Mouse (Mus musculus) MEL (cell line): ENCODE data around the gene Celsr1. TPM values are rescaled to one million over a fixed set of nuclear protein-coding genes. Genes with fewer than 3 reads are reported as not detected.

Source experiments
- DNase-seq: peaks from one replicate; pipeline ENCODE4 v3.0.0; 2011; ENCODE audit warnings: low read depth, low spot score
- H3K27ac ChIP-seq: 2 replicates; pipeline ENCODE4 v1.5.1; 2012; ENCODE audit warnings: low read depth, mild to moderate bottlenecking, control low read depth, low read length, moderate library complexity; ENCODE audit not compliant: control insufficient read depth
- H3K27me3 ChIP-seq, 2 experiments: fragments of 150-350 bp in 1 of 2; sonication (generic) in 1 of 2; 2 replicates each; pipeline ENCODE4 v1.6.1; 2012; ENCODE audit warnings: low read length in 2 of 2, mild to moderate bottlenecking in 2 of 2, improper control_type of control experiment in 1 of 2, moderate library complexity in 1 of 2; ENCODE audit not compliant: insufficient read depth in 2 of 2, control insufficient read depth in 1 of 2
- H3K36me3 ChIP-seq, 2 experiments: 2 replicates each; pipeline ENCODE4 v1.6.1; 2012 to 2014; ENCODE audit warnings: low read length in 2 of 2, improper control_type of control experiment in 1 of 2, inconsistent platforms in 1 of 2, mild to moderate bottlenecking in 1 of 2; ENCODE audit not compliant: insufficient read depth in 2 of 2, control insufficient read depth in 1 of 2
- H3K4me1 ChIP-seq, 2 experiments: fragments of 150-350 bp in 1 of 2; sonication (generic) in 1 of 2; 2 replicates each; pipeline ENCODE4 v1.6.1; 2012; ENCODE audit warnings: low read length in 2 of 2, improper control_type of control experiment in 1 of 2, mild to moderate bottlenecking in 1 of 2; ENCODE audit not compliant: insufficient read depth in 2 of 2, control insufficient read depth in 1 of 2
- H3K4me3 ChIP-seq, 2 experiments: fragments of 150-350 bp in 1 of 2; sonication (generic) in 1 of 2; 2 replicates each; pipeline ENCODE4 v1.5.1; 2012; ENCODE audit warnings: low read depth in 2 of 2, low read length in 2 of 2, mild to moderate bottlenecking in 2 of 2, moderate library complexity in 2 of 2, control low read depth in 1 of 2, improper control_type of control experiment in 1 of 2; ENCODE audit not compliant: control insufficient read depth in 1 of 2, insufficient read depth in 1 of 2
- H3K79me2 ChIP-seq: 2 replicates; pipeline ENCODE4 v1.6.1; 2012; ENCODE audit warnings: mild to moderate bottlenecking, low read length, moderate library complexity; ENCODE audit not compliant: control insufficient read depth, poor library complexity, insufficient read depth
- H3K9ac ChIP-seq: 2 replicates; pipeline ENCODE4 v1.6.1; 2012; ENCODE audit warnings: low read depth, mild to moderate bottlenecking, control low read depth, low read length, moderate library complexity; ENCODE audit not compliant: control insufficient read depth, poor library complexity, severe bottlenecking
- H3K9me3 ChIP-seq: fragments of 150-350 bp; sonication (generic); replicated peaks from 2 replicates; pipeline ENCODE4 v1.6.1; 2012; ENCODE audit warnings: mild to moderate bottlenecking, low read length, improper control_type of control experiment, moderate library complexity; ENCODE audit not compliant: insufficient read depth
- BHLHE40 ChIP-seq: IDR thresholded peaks from 2 replicates; pipeline ENCODE4 v1.6.1; 2012; ENCODE audit warnings: low read depth, mild to moderate bottlenecking, inconsistent platforms, low read length, improper control_type of control experiment, borderline replicate concordance
- CHD1 ChIP-seq: IDR thresholded peaks from 2 replicates; pipeline ENCODE4 v1.6.1; 2012; ENCODE audit warnings: low read depth, mild to moderate bottlenecking, inconsistent platforms, low read length, improper control_type of control experiment
- CHD2 ChIP-seq: IDR thresholded peaks from 2 replicates; pipeline ENCODE4 v1.6.1; 2011; ENCODE audit warnings: low read length, improper control_type of control experiment
- CTCF ChIP-seq, 3 experiments: IDR thresholded peaks in 2 of 3; conservative IDR thresholded peaks in 1 of 3; 2 replicates each; pipeline ENCODE4 v1.5.1; 2011 to 2012; ENCODE audit warnings: low read length in 3 of 3, low read depth in 2 of 3, mild to moderate bottlenecking in 2 of 3, improper control_type of control experiment in 1 of 3, inconsistent platforms in 1 of 3, mixed read lengths in 1 of 3, moderate library complexity in 1 of 3; ENCODE audit not compliant: control insufficient read depth in 1 of 3, insufficient read depth in 1 of 3, poor library complexity in 1 of 3, severe bottlenecking in 1 of 3
- EP300 ChIP-seq, 2 experiments: IDR thresholded peaks; 2 replicates each; pipeline ENCODE4 v1.6.1; 2011; ENCODE audit warnings: improper control_type of control experiment in 2 of 2, low read length in 2 of 2, low read depth in 1 of 2, mild to moderate bottlenecking in 1 of 2
- GATA1 ChIP-seq: IDR thresholded peaks from 2 replicates; pipeline ENCODE4 v1.6.1; 2011; ENCODE audit warnings: low read depth, low read length, improper control_type of control experiment
- JUND ChIP-seq: IDR thresholded peaks from 2 replicates; pipeline ENCODE4 v1.6.1; 2011; ENCODE audit warnings: low read depth, mild to moderate bottlenecking, improper control_type of control experiment, low read length
- MAX ChIP-seq: IDR thresholded peaks from 2 replicates; pipeline ENCODE4 v1.6.1; 2011; ENCODE audit warnings: low read length, improper control_type of control experiment
- MAZ ChIP-seq: IDR thresholded peaks from 2 replicates; pipeline ENCODE4 v1.6.1; 2012; ENCODE audit warnings: low read depth, mild to moderate bottlenecking, inconsistent platforms, low read length, improper control_type of control experiment
- MXI1 ChIP-seq: IDR thresholded peaks from 2 replicates; pipeline ENCODE4 v1.6.1; 2011; ENCODE audit warnings: mild to moderate bottlenecking, low read depth, low read length, improper control_type of control experiment
- NRF1 ChIP-seq: IDR thresholded peaks from 2 replicates; pipeline ENCODE4 v1.6.1; 2014; ENCODE audit warnings: low read depth, mild to moderate bottlenecking, inconsistent platforms, low read length, improper control_type of control experiment, moderate library complexity; ENCODE audit not compliant: poor library complexity, insufficient read depth, severe bottlenecking
- POLR2AphosphoS5 ChIP-seq: IDR thresholded peaks from 2 replicates; pipeline ENCODE4 v1.6.1; 2012; ENCODE audit warnings: low read depth, borderline replicate concordance, mild to moderate bottlenecking, inconsistent platforms, low read length, moderate library complexity, mixed read lengths
- RAD21 ChIP-seq: IDR thresholded peaks from 2 replicates; pipeline ENCODE4 v1.6.1; 2011; ENCODE audit warnings: mild to moderate bottlenecking, low read depth, low read length, improper control_type of control experiment
- RCOR1 ChIP-seq: IDR thresholded peaks from 2 replicates; pipeline ENCODE4 v1.6.1; 2012; ENCODE audit warnings: low read depth, mild to moderate bottlenecking, inconsistent platforms, low read length, improper control_type of control experiment
- SMC3 ChIP-seq: IDR thresholded peaks from 2 replicates; pipeline ENCODE4 v1.6.1; 2011; ENCODE audit warnings: low read depth, low read length, improper control_type of control experiment
- TAL1 ChIP-seq: IDR thresholded peaks from 2 replicates; pipeline ENCODE4 v1.6.1; 2012; ENCODE audit warnings: mild to moderate bottlenecking, inconsistent platforms, low read length, moderate library complexity, mixed read lengths
- TBP ChIP-seq: IDR thresholded peaks from 2 replicates; pipeline ENCODE4 v1.8.0; 2011; ENCODE audit warnings: low read depth, low read length, improper control_type of control experiment
- USF1 ChIP-seq: IDR thresholded peaks from 2 replicates; pipeline ENCODE4 v1.6.1; 2014; ENCODE audit warnings: low read depth, mild to moderate bottlenecking, inconsistent platforms, low read length, improper control_type of control experiment, moderate library complexity
- ZC3H11A ChIP-seq: IDR thresholded peaks from 2 replicates; pipeline ENCODE4 v1.6.1; 2012; ENCODE audit warnings: low read depth, mild to moderate bottlenecking, inconsistent platforms, low read length, improper control_type of control experiment
- ZKSCAN1 ChIP-seq: IDR thresholded peaks from 2 replicates; pipeline ENCODE4 v1.6.1; 2012; ENCODE audit warnings: low read depth, mild to moderate bottlenecking, inconsistent platforms, low read length, improper control_type of control experiment, moderate library complexity
- ZMIZ1 ChIP-seq: IDR thresholded peaks from 2 replicates; pipeline ENCODE4 v1.6.1; 2012; ENCODE audit warnings: low read depth, mild to moderate bottlenecking, inconsistent platforms, low read length, improper control_type of control experiment, moderate library complexity
- polyA plus RNA-seq, 2 experiments: library from polyadenylated mRNA; stranded (reverse) in 1 of 2; unstranded in 1 of 2; fragments of >175 nt in 1 of 2; fragments of >200 nt in 1 of 2; gene quantifications; 2 replicates each; pipeline versions ENCODE4 v1.2.1 to v1.2.4; 2012; ENCODE audit warnings: low replicate concordance in 2 of 2, low read depth in 1 of 2; ENCODE audit not compliant: insufficient read length in 2 of 2, insufficient read depth in 1 of 2, missing spikeins in 1 of 2
- total RNA-seq: library from RNA; depleted of rRNA; stranded (reverse); fragments of 300-350 nt; gene quantifications from 2 replicates; pipeline ENCODE4 v1.2.3, GENCODE M21; 2012

Celsr1 gene
- total and polyA plus RNA-seq, 3 experiments = 0.12 to 0.42 TPM; not detected in 1

DNA sequence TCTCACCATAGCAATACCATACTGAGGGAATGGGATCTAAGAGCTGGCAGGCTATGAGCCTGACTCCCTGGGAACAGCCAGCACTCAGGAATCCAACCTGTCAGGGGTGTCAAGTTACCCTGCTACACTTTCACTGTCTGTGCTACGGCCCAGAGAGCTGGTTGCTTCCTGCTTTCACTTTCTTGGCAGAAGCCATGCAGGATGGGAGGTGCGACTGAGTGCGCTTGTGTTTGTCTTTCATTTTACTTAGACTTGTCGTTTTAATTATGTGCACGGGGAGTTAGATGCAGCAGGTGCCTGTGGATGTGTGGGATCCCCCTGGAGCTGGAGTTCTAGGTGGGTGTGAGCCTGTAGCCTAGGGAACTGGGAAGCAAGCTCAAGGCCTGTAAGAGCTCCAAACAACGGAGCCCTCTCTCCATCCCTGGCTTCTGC lies 25.9 kb downstream of the Celsr1 start:
- DNase-seq = no peak
- Histone ChIP-seq H3K9ac (no peak overlapping the region), H3K79me2 (no peaks in the 10 kb centered on the region), H3K4me3 (no peak overlapping the region), H3K27me3 (no peaks in the 10 kb centered on the region), H3K27ac (no peak overlapping the region), H3K9me3 (no peaks in the 10 kb centered on the region), H3K36me3 (no peaks in the 10 kb centered on the region), H3K4me1 (no peaks in the 10 kb centered on the region)
- no peak for TF ChIP-seq SMC3
- TF ChIP-seq USF1 = no peak
- no peak for TF ChIP-seq MAZ
- no peak for TF ChIP-seq TBP

DNA sequence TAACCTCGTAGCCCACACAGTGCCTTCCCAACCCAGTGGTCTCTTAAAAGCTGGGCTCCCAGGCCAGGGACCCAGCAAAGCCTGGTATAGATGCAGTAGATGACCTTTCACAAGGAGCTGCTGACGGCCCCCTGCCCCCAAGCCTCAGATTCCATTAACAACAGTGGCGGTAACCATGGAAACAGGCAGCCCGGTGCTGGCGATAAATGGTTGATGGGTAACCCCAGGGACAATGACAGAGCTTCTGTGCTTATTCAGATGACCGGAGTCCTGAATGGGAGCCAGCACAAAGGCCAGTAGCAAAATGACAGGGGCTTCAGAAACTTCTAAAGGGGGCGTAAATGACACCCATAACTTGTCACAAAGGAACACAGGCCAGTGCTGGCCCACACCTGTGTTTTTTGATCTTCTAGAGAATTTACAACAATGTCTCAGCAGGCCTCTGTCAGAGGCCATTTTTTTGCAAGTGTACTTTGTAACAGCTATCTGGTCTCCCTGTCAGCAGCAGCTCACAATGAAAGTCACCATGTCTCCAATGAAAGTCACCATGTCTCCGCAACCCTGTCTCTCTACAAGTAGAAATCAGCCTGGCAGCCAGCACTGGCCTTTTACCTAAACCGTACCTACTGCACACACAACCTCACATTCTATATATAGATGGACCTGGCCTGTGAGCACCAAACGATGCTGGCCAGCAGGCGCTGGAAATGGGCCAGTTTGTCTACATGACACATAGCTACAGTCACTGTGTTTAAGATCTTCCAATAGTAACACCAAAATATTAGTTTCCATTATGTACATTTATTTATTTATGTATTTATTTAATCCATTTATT lies 27.7 kb downstream of the Celsr1 start:
- DNase-seq = no peak
- H3K9me3 ChIP-seq = no peaks in the 10 kb centered on the region

DNA sequence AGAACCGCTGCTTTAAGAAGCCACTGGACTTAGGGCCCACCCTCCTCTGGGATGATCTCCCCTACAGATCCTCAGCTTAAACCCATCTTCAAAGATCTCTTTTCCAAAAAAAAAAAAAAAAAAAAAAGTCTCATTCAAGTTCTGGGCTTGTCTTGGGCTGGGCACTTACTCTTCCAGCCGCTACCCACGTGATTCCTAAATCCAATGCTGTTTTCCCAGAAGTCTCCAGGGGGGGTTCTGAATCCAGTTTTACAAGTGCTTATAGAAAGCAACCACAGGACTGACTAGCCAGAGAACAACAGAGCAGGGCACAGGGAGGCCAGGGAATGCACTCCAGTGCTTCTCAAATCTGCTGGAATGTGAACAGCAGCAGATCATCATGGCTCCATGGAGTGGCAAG lies 29.5 kb downstream of the Celsr1 start:
- Histone ChIP-seq H3K27me3 (peaks cover 1 to 2% of the 10 kb centered on the region in 2 experiments; a peak in 1 of 4 replicates), H3K27ac (no peak overlapping the region)

More for the DNA sequence above, 27.7 kb downstream of the Celsr1 start:
- no peak overlapping the region for H3K4me3 ChIP-seq
- no peak overlapping the region for H3K27ac ChIP-seq
- peaks cover 0 to 2% of the 10 kb centered on the region in 2 experiments; a peak in 1 of 4 replicates for H3K27me3 ChIP-seq
- H3K79me2 ChIP-seq = no peaks in the 10 kb centered on the region
- H3K4me1 ChIP-seq = no peaks in the 10 kb centered on the region
- TF ChIP-seq TAL1 = no peak
- H3K9ac ChIP-seq = no peak overlapping the region
- H3K36me3 ChIP-seq = no peaks in the 10 kb centered on the region

More for the DNA sequence above, 29.5 kb downstream of the Celsr1 start:
- no peaks in the 10 kb centered on the region for H3K79me2 ChIP-seq
- no peak overlapping the region for H3K4me3 ChIP-seq
- no peaks in the 10 kb centered on the region for H3K36me3 ChIP-seq
- TF ChIP-seq TAL1 (no peak), SMC3 (no peak), CHD2 (no peak), GATA1 (no peak), JUND (no peak), MXI1 (no peak), BHLHE40 (no peak), USF1 (no peak), NRF1 (no peak), CTCF (IDR thresholded peaks at IDR 0.05 in 2 of 3, conservative IDR thresholded peaks at IDR 0.05 in 1 of 3; ENCODE audit: control insufficient read depth in 1 of 3, insufficient read depth in 1 of 3, low read depth in 2 of 3, low read length in 3 of 3, poor library complexity in 1 of 3, severe bottlenecking in 1 of 3) (no peak), CHD1 (no peak), ZC3H11A (no peak), ZMIZ1 (no peak), RCOR1 (no peak), EP300 (IDR thresholded peaks at IDR 0.05; ENCODE audit: low read depth in 1 of 2, low read length in 2 of 2) (no peak), RAD21 (no peak), MAX (no peak), POLR2AphosphoS5 (no peak), ZKSCAN1 (no peak)
- DNase-seq = no peak
- H3K9ac ChIP-seq = no peak overlapping the region
- no peaks in the 10 kb centered on the region for H3K4me1 ChIP-seq
- H3K9me3 ChIP-seq = no peaks in the 10 kb centered on the region
